ENCODE assay signal across 9 mouse cellular contexts in genomic region chr4:136177244-136177611, GRCm38 (mm10). TPM values are rescaled to one million over a fixed set of nuclear protein-coding genes. Genes with fewer than 3 reads are reported as not detected.
DNase-seq lines count a peak whose midpoint lies in the region; ATAC-seq and TF ChIP-seq lines count a peak whose summit lies in the region.
"Had no signal": no experiment of that assay in that cellular context is flagged by ENCODE, and none has a peak within 500 bp of the region (broad histone marks: within the 10 kb centered on the region; RNA-seq: fewer than 3 reads in every experiment).

No protein-coding gene starts in this region.

- H3K36me3 ChIP-seq in neural tube, embryonic 12.5 days = no peaks in the 10 kb centered on the region

- H3K27ac ChIP-seq in neural tube, embryonic 12.5 days = 0 out of 2 replicates have a peak overlapping the region, but pooled peaks have one; percentile 8
- no peak overlapping the region for H3K27ac ChIP-seq in layer of hippocampus, adult 2 months

- no peaks in the 10 kb centered on the region; the same call in 1 of the 2 replicates for H3K27me3 ChIP-seq in neural tube, embryonic 12.5 days (replicated peaks)

- H3K4me3 ChIP-seq in neural tube, embryonic 12.5 days = no peak overlapping the region
- no peak overlapping the region for H3K4me3 ChIP-seq in layer of hippocampus, adult 2 months

- WGBS in neural tube, embryonic 12.5 days = 49% methylated on average over 8 of the region's 8 CpGs

- DNase-seq in neural tube, embryonic 10.5 days (ENCODE audit: extremely low spot score, low spot score) = no peak
- peak; percentile 59 for DNase-seq in heart, adult 8-10 months (ENCODE audit: low spot score)
- peak; percentile 44 to 49 for DNase-seq in kidney, postnatal 4 days
- DNase-seq in spleen, postnatal 36 days (ENCODE audit: low spot score in 2 of 2) = peak; percentile 78 to 79
- DNase-seq in adipocyte (ENCODE audit: low spot score) = no peak
- DNase-seq in layer of hippocampus, adult 2 months (ENCODE audit: low spot score in 2 of 2) = no peak
- DNase-seq in right cerebral cortex, postnatal 10 days (ENCODE audit: low spot score in 2 of 2) = no peak

- H3K9ac ChIP-seq in neural tube, embryonic 12.5 days = no peak overlapping the region

- TF ChIP-seq CTCF in layer of hippocampus, adult 2 months (conservative IDR thresholded peaks at IDR 0.05) = no peak

- peak overlapping the region; percentile 15; the same call in 1 of the 2 replicates for H3K4me2 ChIP-seq in neural tube, embryonic 12.5 days (replicated peaks)

- H3K9me3 ChIP-seq in neural tube, embryonic 12.5 days = no peaks in the 10 kb centered on the region

- peaks cover 68% of the 10 kb centered on the region for H3K4me1 ChIP-seq in neural tube, embryonic 12.5 days

- ATAC-seq in neural tube, embryonic 12.5 days (ENCODE audit: low FRiP score, low read depth) = no peak

RNA-seq across cellular contexts. Expression of gene E2f2, which starts 5.0 kb away (rescaled TPM):
- 9.5 and 10.4 TPM in 2 replicates for polyA plus RNA-seq in neural tube, embryonic 12.5 days (2016; fragmentation: Nextera tagmentation; extraction: Ambion mirVana)
- total RNA-seq in heart, adult 8-10 months (2022) = 1 to 10 TPM in 1 of 4 experiments, under 1 TPM in 3; 0.38 to 2.1 (median 0.59) TPM
- total RNA-seq in layer of hippocampus, adult 2 months (2021) = 1 to 10 TPM in 1 of 2 experiments, under 1 TPM in 1; 0.74 to 1.5 TPM

RNA-seq across cellular contexts. Expression of gene Asap3, which starts 28.9 kb away (rescaled TPM):
- polyA plus RNA-seq in neural tube, embryonic 12.5 days (2016; fragmentation: Nextera tagmentation; extraction: Ambion mirVana) = 10.4 and 11.4 TPM in 2 replicates
- total RNA-seq in heart, adult 8-10 months (2022) = 10 to 100 TPM in 1 of 4 experiments, 1 to 10 TPM in 3; 6.8 to 12.6 (median 9.1) TPM
- 1 to 10 TPM; 2.5 to 3.1 TPM for total RNA-seq in layer of hippocampus, adult 2 months (2021)
- total RNA-seq: common myeloid progenitor, adult 5-6 weeks had no signal

RNA-seq across cellular contexts. Expression of gene Id3, which starts 33.9 kb away (rescaled TPM):
- polyA plus RNA-seq in neural tube, embryonic 12.5 days (2016; fragmentation: Nextera tagmentation; extraction: Ambion mirVana) = 325 and 330 TPM in 2 replicates
- 10 to 100 TPM; 41.4 to 71.3 (median 61.6) TPM for total RNA-seq in heart, adult 8-10 months (2022)
- 10 to 100 TPM; 45.1 to 47.4 TPM for total RNA-seq in layer of hippocampus, adult 2 months (2021)
- total RNA-seq: common myeloid progenitor, adult 5-6 weeks had no signal

Comparison
In these comparisons a context has a peak if more than half of its experiments do, and no peak if none do; other contexts are left out.
1. DNase-seq: peak in heart, adult 8-10 months (single experiment), kidney, postnatal 4 days (2 of 2) and spleen, postnatal 36 days (2 of 2); none in neural tube, embryonic 10.5 days (single experiment), adipocyte (single experiment), layer of hippocampus, adult 2 months (0 of 2) and right cerebral cortex, postnatal 10 days (0 of 2).